In genomic region chr9:120602839-120603511, GRCm38 (mm10) we compare ENCODE assay signal across 8 mouse cellular contexts. TPM values are rescaled to one million over a fixed set of nuclear protein-coding genes. Genes with fewer than 3 reads are reported as not detected.
DNase-seq lines count a peak whose midpoint lies in the region; ATAC-seq lines count a peak whose summit lies in the region.

No protein-coding gene starts in this region.

- H3K4me2 ChIP-seq in hindbrain, embryonic 16.5 days (ENCODE audit: low read length): peak overlapping the region; percentile 35

- H3K27ac ChIP-seq in hindbrain, embryonic 16.5 days (ENCODE audit: low read depth, low read length): no peak overlapping the region

- WGBS in hindbrain, embryonic 16.5 days: 2% methylated on average over 23 of the region's 23 CpGs

- H3K9me3 ChIP-seq in hindbrain, embryonic 16.5 days (ENCODE audit: control insufficient read depth, low read length): peaks cover 8% of the 10 kb centered on the region

- ATAC-seq in hindbrain, embryonic 16.5 days: peak; percentile 91

- peaks cover 12% of the 10 kb centered on the region for H3K4me1 ChIP-seq in hindbrain, embryonic 16.5 days (ENCODE audit: control insufficient read depth, insufficient read depth, low read depth, low read length)

- DNase-seq in R1 (ENCODE audit: low read depth, low spot score): peak; percentile 76
- peak; percentile 91 to 95 for DNase-seq in cerebellum, postnatal 4 days (ENCODE audit: low spot score in 2 of 2)
- DNase-seq in gastrocnemius, adult 18-20 months (ENCODE audit: low spot score): peak; percentile 88
- DNase-seq in left cerebral cortex, adult 11 months (ENCODE audit: low spot score): peak; percentile 82
- peak; percentile 87 to 92 for DNase-seq in lung, postnatal 4 days
- peak; percentile 82 for DNase-seq in right cerebral cortex, adult 18-20 months
- peak; percentile 78 for DNase-seq in urinary bladder, adult 2 months (ENCODE audit: low spot score)

- no peaks in the 10 kb centered on the region for H3K27me3 ChIP-seq in hindbrain, embryonic 16.5 days (replicated peaks; ENCODE audit: control insufficient read depth, insufficient read depth, low read length)

- no peaks in the 10 kb centered on the region for H3K36me3 ChIP-seq in hindbrain, embryonic 16.5 days (ENCODE audit: control insufficient read depth, insufficient read depth, low read length)

- no peak overlapping the region for H3K4me3 ChIP-seq in hindbrain, embryonic 16.5 days (ENCODE audit: low read length)

- H3K9ac ChIP-seq in hindbrain, embryonic 16.5 days (ENCODE audit: low read depth, low read length): peak overlapping the region; percentile 5; the same call in 1 of the 2 replicates

RNA-seq across cellular contexts. Expression of gene Rpl14, which starts 31.7 kb away (rescaled TPM):
- 100 to 1,000 TPM; 308 to 335 TPM for total RNA-seq in gastrocnemius, adult 18-20 months (2021)
- 360 and 404 TPM in 2 replicates for polyA plus RNA-seq in hindbrain, embryonic 16.5 days (2015; fragmentation: Nextera tagmentation; extraction: Ambion mirVana)
- 969 and 1,107 TPM in 2 replicates for polyA plus RNA-seq in urinary bladder, adult 2 months (2012; rRNA removed)
